Mouse (Mus musculus) cortical plate, adult 2 months (tissue): ENCODE data around the gene Kyat3.

Source experiments
- CTCF ChIP-seq: fragments of 200-500 bp; IDR thresholded peaks from 2 replicates; pipeline ENCODE4 v1.5.1; 2011; ENCODE audit warnings: mild to moderate bottlenecking, control low read depth, low read length; ENCODE audit not compliant: insufficient read depth; ENCODE audit errors: extremely low read depth
- POLR2A ChIP-seq: fragments of 200-500 bp; IDR thresholded peaks from 2 replicates; pipeline ENCODE4 v1.6.1; 2011; ENCODE audit warnings: mild to moderate bottlenecking, low read length, control low read depth; ENCODE audit not compliant: insufficient read depth; ENCODE audit errors: extremely low read depth

GRCm38 (mm10) chr3:142749131-142749530, 48.3 kb downstream of the Kyat3 start:
- TF ChIP-seq CTCF: no peak
- no peak for TF ChIP-seq POLR2A
